Mouse (Mus musculus): ENCODE results near the gene Traf3ip3. TPM values are rescaled to one million over a fixed set of nuclear protein-coding genes. Genes with fewer than 3 reads are reported as not detected.

Gene Traf3ip3
- total and polyA plus RNA-seq, 3 experiments, result 60.9 to 72.9 (median 68.8) TPM

- Histone ChIP-seq H3K4me1 (ENCODE audit: control insufficient read depth in 1 of 2, insufficient read depth in 2 of 2) (peaks cover 11 to 71% of the 10 kb centered on the region in 2 experiments), H3K9me3 (replicated peaks; ENCODE audit: low read length) (no peaks in the 10 kb centered on the region), H3K4me3 (replicated peaks in 1 of 3; ENCODE audit: low read depth in 2 of 3, low read length in 2 of 3, poor library complexity in 1 of 3) (no peak overlapping the region), H3K4me2 (ENCODE audit: insufficient read depth, low read depth, poor library complexity, severe bottlenecking) (no peak overlapping the region), H3K27ac (ENCODE audit: insufficient read depth, low read depth) (no peak overlapping the region), H3K27me3 (replicated peaks) (no peaks in the 10 kb centered on the region), H3K79me2 (replicated peaks; ENCODE audit: control insufficient read depth, extremely low read depth, insufficient read depth, poor library complexity, severe bottlenecking) (no peaks in the 10 kb centered on the region), H3K36me3 (replicated peaks in 1 of 2; ENCODE audit: control insufficient read depth in 1 of 2, insufficient read depth in 1 of 2, low read length in 1 of 2) (peaks cover 0 to 33% of the 10 kb centered on the region in 2 experiments), H3K9ac (ENCODE audit: insufficient read depth, low read depth) (no peak overlapping the region)
- in situ Hi-C loops (cut with MboI; ENCODE audit: low pct_ligation_motif_present, low pct_unique_long_range_greater_than_20kb, low sequenced_read_pairs), result no loop called here
- no peak for DNase-seq (ENCODE audit: extremely low read depth)
- TF ChIP-seq ETS1 (conservative IDR thresholded peaks at IDR 0.05; ENCODE audit: low read depth, low read length) (no peak), PAX5 (IDR thresholded peaks at IDR 0.05; ENCODE audit: low read length) (no peak), E2F4 (IDR thresholded peaks at IDR 0.05; ENCODE audit: insufficient replicate concordance, low read depth, low read length) (no peak), NELFE (IDR thresholded peaks at IDR 0.05; ENCODE audit: low read depth, low read length) (no peak), ZNF384 (IDR thresholded peaks at IDR 0.05; ENCODE audit: low read depth, low read length) (no peak), MAX (IDR thresholded peaks at IDR 0.05; ENCODE audit: low read length) (no peak), ZKSCAN1 (IDR thresholded peaks at IDR 0.05; ENCODE audit: borderline replicate concordance, low read depth, low read length) (no peak), RCOR1 (conservative IDR thresholded peaks at IDR 0.05; ENCODE audit: low read depth, low read length) (no peak), JUN (IDR thresholded peaks at IDR 0.05; ENCODE audit: insufficient read depth, low read depth, low read length) (no peak), SMC3 (IDR thresholded peaks at IDR 0.05; ENCODE audit: low read depth, low read length) (no peak)
- dilution Hi-C loops (cut with MboI; ENCODE audit: extremely low pct_ligation_motif_present, extremely low pct_unique_long_range_greater_than_20kb, low sequenced_read_pairs), result no loop called here
These were observed 29.0 kb upstream of the Traf3ip3 start for GRCm38 (mm10) chr1:193230531-193230930.

- in situ Hi-C loops (cut with MboI; ENCODE audit: low pct_ligation_motif_present, low pct_unique_long_range_greater_than_20kb, low sequenced_read_pairs) (no loop called here), dilution Hi-C loops (cut with MboI; ENCODE audit: extremely low pct_ligation_motif_present, extremely low pct_unique_long_range_greater_than_20kb, low sequenced_read_pairs) (no loop called here)
- Histone ChIP-seq H3K4me1 (ENCODE audit: control insufficient read depth in 1 of 2, insufficient read depth in 2 of 2) (peaks cover 11 to 72% of the 10 kb centered on the region in 2 experiments), H3K36me3 (replicated peaks in 1 of 2; ENCODE audit: control insufficient read depth in 1 of 2, insufficient read depth in 1 of 2, low read length in 1 of 2) (peaks cover 0 to 36% of the 10 kb centered on the region in 2 experiments), H3K4me2 (ENCODE audit: insufficient read depth, low read depth, poor library complexity, severe bottlenecking) (no peak overlapping the region), H3K9ac (ENCODE audit: insufficient read depth, low read depth) (no peak overlapping the region), H3K27ac (ENCODE audit: insufficient read depth, low read depth) (no peak overlapping the region), H3K27me3 (replicated peaks) (no peaks in the 10 kb centered on the region), H3K79me2 (replicated peaks; ENCODE audit: control insufficient read depth, extremely low read depth, insufficient read depth, poor library complexity, severe bottlenecking) (no peaks in the 10 kb centered on the region), H3K9me3 (replicated peaks; ENCODE audit: low read length) (no peaks in the 10 kb centered on the region), H3K4me3 (replicated peaks in 1 of 3; ENCODE audit: low read depth in 2 of 3, low read length in 2 of 3, poor library complexity in 1 of 3) (no peak overlapping the region)
- no peak for DNase-seq (ENCODE audit: extremely low read depth)
- no peak for TF ChIP-seq POLR2AphosphoS2 (IDR thresholded peaks at IDR 0.05; ENCODE audit: low read depth, low read length)
These were observed 28.1 kb upstream of the Traf3ip3 start for GRCm38 (mm10) chr1:193229570-193229969.

DNA sequence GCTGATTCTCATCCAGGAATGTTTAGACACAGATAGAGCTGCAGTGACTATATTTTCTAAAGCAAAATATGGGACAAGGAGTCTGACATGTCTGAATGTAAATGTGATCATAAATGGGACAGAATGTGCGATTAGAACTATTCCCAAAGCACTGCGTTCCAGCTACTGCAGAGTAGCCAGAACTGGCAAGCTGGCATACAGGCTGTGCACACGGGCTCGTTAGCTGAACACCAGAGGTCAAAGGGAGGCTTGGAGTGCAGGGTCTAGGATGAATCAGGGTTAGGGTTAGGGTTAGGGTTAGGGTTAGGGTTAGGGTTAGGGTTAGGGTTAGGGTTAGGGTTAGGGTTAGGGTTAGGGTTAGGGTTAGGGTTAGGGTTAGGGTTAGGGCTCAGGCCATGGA, 26.0 kb upstream of the Traf3ip3 start:
- no peak overlapping the region for H3K9ac ChIP-seq (ENCODE audit: insufficient read depth, low read depth)
- TF ChIP-seq RCOR1 (conservative IDR thresholded peaks at IDR 0.05; ENCODE audit: low read depth, low read length) (no peak), ZMIZ1 (IDR thresholded peaks at IDR 0.05; ENCODE audit: low read depth, low read length) (no peak), MAFK (IDR thresholded peaks at IDR 0.05; ENCODE audit: insufficient replicate concordance, low read length) (no peak), NELFE (IDR thresholded peaks at IDR 0.05; ENCODE audit: low read depth, low read length) (no peak), PAX5 (IDR thresholded peaks at IDR 0.05; ENCODE audit: low read length) (no peak), ELF1 (IDR thresholded peaks at IDR 0.05; ENCODE audit: low read depth, low read length) (no peak), POLR2A (IDR thresholded peaks at IDR 0.05; ENCODE audit: low read depth, low read length) (no peak), MAZ (IDR thresholded peaks at IDR 0.05; ENCODE audit: low read depth, low read length) (no peak), ETS1 (conservative IDR thresholded peaks at IDR 0.05; ENCODE audit: low read depth, low read length) (no peak), UBTF (IDR thresholded peaks at IDR 0.05; ENCODE audit: low read depth, low read length) (no peak), RAD21 (IDR thresholded peaks at IDR 0.05; ENCODE audit: low read depth, low read length) (no peak), HCFC1 (IDR thresholded peaks at IDR 0.05; ENCODE audit: low read depth, low read length) (no peak), SIN3A (IDR thresholded peaks at IDR 0.05; ENCODE audit: low read length) (no peak), MYC (IDR thresholded peaks at IDR 0.05; ENCODE audit: low read depth, low read length) (no peak), USF1 (IDR thresholded peaks at IDR 0.05; ENCODE audit: low read depth, low read length) (no peak), POLR2AphosphoS2 (IDR thresholded peaks at IDR 0.05; ENCODE audit: low read depth, low read length) (no peak), E2F4 (IDR thresholded peaks at IDR 0.05; ENCODE audit: insufficient replicate concordance, low read depth, low read length) (no peak), NRF1 (IDR thresholded peaks at IDR 0.05; ENCODE audit: low read depth, low read length) (no peak), IRF4 (IDR thresholded peaks at IDR 0.05; ENCODE audit: low read depth, low read length) (no peak)
- H3K36me3 ChIP-seq (replicated peaks in 1 of 2; ENCODE audit: control insufficient read depth in 1 of 2, insufficient read depth in 1 of 2, low read length in 1 of 2), result peaks cover 0 to 51% of the 10 kb centered on the region in 2 experiments
- no peaks in the 10 kb centered on the region for H3K27me3 ChIP-seq (replicated peaks)
- in situ Hi-C loops (cut with MboI; ENCODE audit: low pct_ligation_motif_present, low pct_unique_long_range_greater_than_20kb, low sequenced_read_pairs) (no loop called here), dilution Hi-C loops (cut with MboI; ENCODE audit: extremely low pct_ligation_motif_present, extremely low pct_unique_long_range_greater_than_20kb, low sequenced_read_pairs) (no loop called here)
- H3K9me3 ChIP-seq (replicated peaks; ENCODE audit: low read length), result no peaks in the 10 kb centered on the region
- H3K27ac ChIP-seq (ENCODE audit: insufficient read depth, low read depth), result no peak overlapping the region
- peaks cover 11 to 68% of the 10 kb centered on the region in 2 experiments for H3K4me1 ChIP-seq (ENCODE audit: control insufficient read depth in 1 of 2, insufficient read depth in 2 of 2)
- no peaks in the 10 kb centered on the region for H3K79me2 ChIP-seq (replicated peaks; ENCODE audit: control insufficient read depth, extremely low read depth, insufficient read depth, poor library complexity, severe bottlenecking)
- no peak overlapping the region for H3K4me2 ChIP-seq (ENCODE audit: insufficient read depth, low read depth, poor library complexity, severe bottlenecking)
- no peak for DNase-seq (ENCODE audit: extremely low read depth)
- no peak overlapping the region for H3K4me3 ChIP-seq (replicated peaks in 1 of 3; ENCODE audit: low read depth in 2 of 3, low read length in 2 of 3, poor library complexity in 1 of 3)
